Mouse (Mus musculus) MEL (cell line): Measurements from ENCODE around the gene Gm5152.

Experiments
- NELFE ChIP-seq: IDR thresholded peaks from 2 replicates; pipeline ENCODE4 v1.6.1; 2011; ENCODE audit warnings: low read depth, low read length, improper control_type of control experiment
- POLR2A ChIP-seq, 2 experiments: IDR thresholded peaks; 2 replicates each; pipeline ENCODE4 v1.6.1; 2011 to 2012; ENCODE audit warnings: low read length in 2 of 2, mild to moderate bottlenecking in 2 of 2, control low read depth in 1 of 2, improper control_type of control experiment in 1 of 2, low read depth in 1 of 2, moderate library complexity in 1 of 2; ENCODE audit not compliant: control insufficient read depth in 1 of 2, insufficient read depth in 1 of 2, poor library complexity in 1 of 2

GRCm38 (mm10) chr5:10196880-10197279 lies 49.4 kb downstream of the Gm5152 start:
- TF ChIP-seq NELFE (no peak), POLR2A (IDR thresholded peaks at IDR 0.05; ENCODE audit: control insufficient read depth in 1 of 2, insufficient read depth in 1 of 2, low read depth in 1 of 2, low read length in 2 of 2, poor library complexity in 1 of 2) (no peak)
